Mouse (Mus musculus): ENCODE data around the gene Spin1. TPM values are rescaled to one million over a fixed set of nuclear protein-coding genes. Genes with fewer than 3 reads are reported as not detected.

Gene Spin1
- total and polyA plus RNA-seq, 2 experiments from 2014 or later, result 31.3 to 41.7 TPM

- 85% methylated on average over 4 of the region's 4 CpGs for WGBS
- DNase-seq (ENCODE audit: low spot score) (no peak), ATAC-seq (ENCODE audit: insufficient read depth, low read depth) (no peak)
- TF ChIP-seq EP300 (IDR thresholded peaks at IDR 0.05; ENCODE audit: low read depth) (no peak), CTCF (IDR thresholded peaks at IDR 0.05; ENCODE audit: low read depth) (no peak)
- H3K4me2 ChIP-seq (ENCODE audit: low read depth, low read length), result no peak overlapping the region
- no peak overlapping the region for H3K4me3 ChIP-seq (ENCODE audit: low read depth, low read length)
- H3K36me3 ChIP-seq (replicated peaks; ENCODE audit: control insufficient read depth, insufficient read depth, low read length), result peaks cover 38% of the 10 kb centered on the region
- no peaks in the 10 kb centered on the region for H3K9me3 ChIP-seq (replicated peaks; ENCODE audit: control insufficient read depth, low read length)
- no peaks in the 10 kb centered on the region for H3K27me3 ChIP-seq (ENCODE audit: control insufficient read depth, insufficient read depth, low read length)
- H3K27ac ChIP-seq (ENCODE audit: low read depth), result no peak overlapping the region
- H3K4me1 ChIP-seq (ENCODE audit: control insufficient read depth, insufficient read depth), result peaks cover 11% of the 10 kb centered on the region; the same call in 1 of the 2 replicates
- H3K9ac ChIP-seq (replicated peaks; ENCODE audit: low read depth, low read length), result no peak overlapping the region
These were observed 52.4 kb downstream of the Spin1 start for GRCm38 (mm10) chr13:51152966-51153669.

GRCm38 (mm10) chr13:51153670-51154030 is 53.0 kb downstream of the Spin1 start:
- TF ChIP-seq EP300 (IDR thresholded peaks at IDR 0.05; ENCODE audit: low read depth) (no peak), CTCF (IDR thresholded peaks at IDR 0.05; ENCODE audit: low read depth) (no peak)
- 91% methylated on average over 4 of the region's 4 CpGs for WGBS
- Histone ChIP-seq H3K27me3 (ENCODE audit: control insufficient read depth, insufficient read depth, low read length) (no peaks in the 10 kb centered on the region), H3K36me3 (replicated peaks; ENCODE audit: control insufficient read depth, insufficient read depth, low read length) (peaks cover 38% of the 10 kb centered on the region), H3K9me3 (replicated peaks; ENCODE audit: control insufficient read depth, low read length) (no peaks in the 10 kb centered on the region), H3K4me2 (ENCODE audit: low read depth, low read length) (no peak overlapping the region), H3K4me3 (ENCODE audit: low read depth, low read length) (no peak overlapping the region), H3K27ac (ENCODE audit: low read depth) (no peak overlapping the region), H3K4me1 (ENCODE audit: control insufficient read depth, insufficient read depth) (peaks cover 11% of the 10 kb centered on the region; the same call in 1 of the 2 replicates), H3K9ac (replicated peaks; ENCODE audit: low read depth, low read length) (no peak overlapping the region)
- ATAC-seq (ENCODE audit: insufficient read depth, low read depth) (no peak), DNase-seq (ENCODE audit: low spot score) (no peak)

GRCm38 (mm10) chr13:51155178-51156013 is 54.7 kb downstream of the Spin1 start:
- DNase-seq (ENCODE audit: low spot score), result peak; percentile 57

GRCm38 (mm10) chr13:51156014-51156386 is 55.3 kb downstream of the Spin1 start:
- Histone ChIP-seq H3K4me2 (ENCODE audit: low read depth, low read length) (peak overlapping the region; percentile 53), H3K9ac (replicated peaks; ENCODE audit: low read depth, low read length) (peak overlapping the region; percentile 30; the same call in 1 of the 2 replicates), H3K4me3 (ENCODE audit: low read depth, low read length) (peak overlapping the region; percentile 34), H3K27ac (ENCODE audit: low read depth) (peak overlapping the region; percentile 91), H3K27me3 (ENCODE audit: control insufficient read depth, insufficient read depth, low read length) (no peaks in the 10 kb centered on the region), H3K36me3 (replicated peaks; ENCODE audit: control insufficient read depth, insufficient read depth, low read length) (peaks cover 29% of the 10 kb centered on the region), H3K9me3 (replicated peaks; ENCODE audit: control insufficient read depth, low read length) (no peaks in the 10 kb centered on the region), H3K4me1 (ENCODE audit: control insufficient read depth, insufficient read depth) (peaks cover 11% of the 10 kb centered on the region; the same call in 1 of the 2 replicates)
- TF ChIP-seq CTCF (IDR thresholded peaks at IDR 0.05; ENCODE audit: low read depth), result no peak
- TF ChIP-seq EP300 (IDR thresholded peaks at IDR 0.05; ENCODE audit: low read depth), result no peak
- DNase-seq (ENCODE audit: low spot score) (peak; percentile 33), ATAC-seq (ENCODE audit: insufficient read depth, low read depth) (peak; percentile 69)
- 56% methylated on average over 6 of the region's 6 CpGs for WGBS

More at GRCm38 (mm10) chr13:51155178-51156013, 54.7 kb downstream of the Spin1 start:
- peak overlapping the region; percentile 34 for H3K4me3 ChIP-seq (ENCODE audit: low read depth, low read length)
- peaks cover 31% of the 10 kb centered on the region for H3K36me3 ChIP-seq (replicated peaks; ENCODE audit: control insufficient read depth, insufficient read depth, low read length)
- H3K27ac ChIP-seq (ENCODE audit: low read depth), result peak overlapping the region; percentile 91
- H3K4me1 ChIP-seq (ENCODE audit: control insufficient read depth, insufficient read depth), result peaks cover 11% of the 10 kb centered on the region; the same call in 1 of the 2 replicates
- H3K9me3 ChIP-seq (replicated peaks; ENCODE audit: control insufficient read depth, low read length), result no peaks in the 10 kb centered on the region
- 42% methylated on average over 15 of the region's 15 CpGs for WGBS
- peak overlapping the region; percentile 30; the same call in 1 of the 2 replicates for H3K9ac ChIP-seq (replicated peaks; ENCODE audit: low read depth, low read length)
- peak; percentile 79 for ATAC-seq (ENCODE audit: insufficient read depth, low read depth)
- H3K27me3 ChIP-seq (ENCODE audit: control insufficient read depth, insufficient read depth, low read length), result no peaks in the 10 kb centered on the region
- peak overlapping the region; percentile 53 for H3K4me2 ChIP-seq (ENCODE audit: low read depth, low read length)
- TF ChIP-seq EP300 (IDR thresholded peaks at IDR 0.05; ENCODE audit: low read depth) (no peak), CTCF (IDR thresholded peaks at IDR 0.05; ENCODE audit: low read depth) (no peak)

GRCm38 (mm10) chr13:51157291-51157690 is 56.6 kb downstream of the Spin1 start:
- Histone ChIP-seq H3K4me2 (ENCODE audit: low read depth, low read length) (no peak overlapping the region), H3K27ac (ENCODE audit: low read depth) (no peak overlapping the region), H3K36me3 (replicated peaks; ENCODE audit: control insufficient read depth, insufficient read depth, low read length) (peaks cover 29% of the 10 kb centered on the region), H3K9ac (replicated peaks; ENCODE audit: low read depth, low read length) (no peak overlapping the region), H3K4me1 (ENCODE audit: control insufficient read depth, insufficient read depth) (peaks cover 11% of the 10 kb centered on the region; the same call in 1 of the 2 replicates), H3K27me3 (ENCODE audit: control insufficient read depth, insufficient read depth, low read length) (no peaks in the 10 kb centered on the region), H3K9me3 (replicated peaks; ENCODE audit: control insufficient read depth, low read length) (no peaks in the 10 kb centered on the region), H3K4me3 (ENCODE audit: low read depth, low read length) (no peak overlapping the region)
- DNase-seq (ENCODE audit: low spot score), result no peak
- ATAC-seq (ENCODE audit: insufficient read depth, low read depth), result no peak
- TF ChIP-seq CTCF (IDR thresholded peaks at IDR 0.05; ENCODE audit: low read depth) (no peak), EP300 (IDR thresholded peaks at IDR 0.05; ENCODE audit: low read depth) (no peak)
- WGBS, result 63% methylated on average over 3 of the region's 3 CpGs
